Mouse (Mus musculus) kidney, embryonic 14.5 days (tissue): ENCODE measurements around the gene Irf8. TPM values are rescaled to one million over a fixed set of nuclear protein-coding genes. Genes with fewer than 3 reads are reported as not detected.

Source experiments
- ATAC-seq: fragments of 200-750 bp; cut with Nextera tagmentation; 2 replicates; pipeline ENCODE4 v1.8.0; 2017; ENCODE audit warnings: moderate number of reproducible peaks, mild to moderate bottlenecking, moderate TSS enrichment, moderate library complexity; ENCODE audit not compliant: low FRiP score, low TSS enrichment
- H3K27ac ChIP-seq: fragments of 300-500 bp; sonication (generic); 2 replicates; pipeline ENCODE4 v1.5.1; 2014; ENCODE audit warnings: low read depth, mild to moderate bottlenecking, low read length, moderate library complexity, mixed read lengths
- H3K27me3 ChIP-seq: fragments of 300-500 bp; sonication (generic); 2 replicates; pipeline ENCODE4 v1.6.1; 2014; ENCODE audit warnings: mild to moderate bottlenecking, low read length; ENCODE audit not compliant: control insufficient read depth, insufficient read depth
- H3K36me3 ChIP-seq: fragments of 300-500 bp; sonication (generic); 2 replicates; pipeline ENCODE4 v1.6.1; 2014; ENCODE audit warnings: low read length, mixed read lengths; ENCODE audit not compliant: control insufficient read depth, insufficient read depth
- H3K4me1 ChIP-seq: fragments of 300-500 bp; sonication (generic); 2 replicates; pipeline ENCODE4 v1.6.1; 2014; ENCODE audit warnings: low read length, mixed read lengths; ENCODE audit not compliant: control insufficient read depth, insufficient read depth
- H3K4me2 ChIP-seq: fragments of 300-500 bp; sonication (generic); replicated peaks from 2 replicates; pipeline ENCODE4 v1.6.1; 2014; ENCODE audit warnings: low read depth, mild to moderate bottlenecking, low read length
- H3K4me3 ChIP-seq: fragments of 300-500 bp; sonication (generic); 2 replicates; pipeline ENCODE4 v1.5.1; 2014; ENCODE audit warnings: mild to moderate bottlenecking, low read length
- H3K9ac ChIP-seq: fragments of 300-500 bp; sonication (generic); 2 replicates; pipeline ENCODE4 v1.6.1; 2014; ENCODE audit warnings: low read depth, mild to moderate bottlenecking, low read length, moderate library complexity
- H3K9me3 ChIP-seq: fragments of 300-500 bp; sonication (generic); 2 replicates; pipeline ENCODE4 v1.6.1; 2016; ENCODE audit warnings: low read length; ENCODE audit not compliant: control insufficient read depth
- WGBS: fragments of 180-500 bp; shearing (Covaris S2); extraction: QIAGEN DNeasy Blood & Tissue Kit; methylation state at CpG from one replicate; pipeline ENCODE4 v1.1.7; 2014; 5-methylcytosine and 5-hydroxymethylcytosine counted together
- polyA plus RNA-seq: library from polyadenylated mRNA; unstranded; fragments of >200 nt; fragmentation: Nextera tagmentation; extraction: Ambion mirVana; gene quantifications from 2 replicates; pipeline ENCODE4 v1.2.1, GENCODE M21; 2014

Gene Irf8
- polyA plus RNA-seq, 1 experiment from 2014 or later = 5.6 TPM

DNA sequence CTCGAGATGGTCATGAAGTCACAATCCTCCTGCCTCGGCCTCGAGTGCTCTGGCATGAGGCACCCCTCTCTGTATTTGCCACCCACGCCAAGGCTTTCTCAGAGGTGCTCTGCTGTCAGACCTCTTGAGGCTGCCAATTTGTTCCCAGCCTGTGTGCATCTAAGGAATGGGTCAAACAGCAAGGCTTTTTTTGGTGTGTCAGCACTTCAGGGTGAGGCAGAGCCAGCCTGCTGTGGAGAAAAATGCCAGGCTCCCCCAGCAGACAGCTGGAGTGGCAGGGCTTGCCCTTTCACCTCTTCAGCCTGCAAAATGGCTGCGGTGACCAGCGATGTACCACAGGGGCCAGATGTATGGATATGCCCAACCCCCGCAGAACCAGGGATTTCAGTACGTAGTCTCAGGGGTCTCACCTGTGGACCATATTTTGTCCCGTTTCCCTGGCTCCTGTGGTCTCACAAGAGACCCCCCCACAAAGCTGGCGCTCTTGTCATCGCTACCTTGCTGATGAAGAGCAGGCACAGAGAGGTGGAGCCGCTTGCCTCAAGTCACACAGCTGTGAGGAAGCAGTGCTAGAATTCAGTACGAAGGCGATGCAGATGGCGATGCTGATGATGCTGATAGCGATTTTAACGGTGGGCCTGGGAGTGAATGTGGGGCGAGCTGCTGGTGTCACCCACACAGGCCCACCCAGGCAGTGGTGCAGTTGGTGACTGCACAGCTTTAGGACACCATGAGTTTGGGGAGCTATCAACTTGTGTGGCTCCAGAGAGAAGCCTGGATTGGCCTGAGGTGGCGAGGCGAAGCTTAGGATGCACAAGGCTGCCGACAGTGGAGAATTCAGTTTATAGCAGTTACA, 15.3 kb downstream of the Irf8 start:
- Histone ChIP-seq H3K9ac (no peak overlapping the region), H3K9me3 (no peaks in the 10 kb centered on the region), H3K4me2 (no peak overlapping the region), H3K27me3 (no peaks in the 10 kb centered on the region), H3K4me3 (no peak overlapping the region), H3K36me3 (no peaks in the 10 kb centered on the region), H3K4me1 (peaks cover 36% of the 10 kb centered on the region), H3K27ac (peak overlapping the region; percentile 76)
- WGBS = 62% methylated on average over 21 of the region's 21 CpGs
- peak; percentile 44 for ATAC-seq

DNA sequence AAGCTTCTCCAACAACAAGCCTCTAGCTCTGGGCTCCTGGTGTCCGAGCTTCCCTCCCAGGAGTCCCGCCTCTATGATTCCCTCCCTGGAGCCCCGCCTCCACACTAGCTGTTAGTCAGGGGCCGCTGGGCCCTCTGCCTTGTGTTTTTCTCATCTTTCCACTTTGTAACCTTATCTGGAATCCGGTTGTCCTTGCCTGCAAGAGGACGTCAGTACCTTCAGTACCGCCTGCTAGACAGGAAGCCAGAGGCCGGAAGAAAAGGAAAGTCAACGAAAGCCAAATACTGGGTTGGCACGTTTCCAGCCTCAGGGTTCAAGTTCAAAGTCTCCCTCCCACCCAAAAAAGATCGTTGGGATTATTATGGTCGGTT, 15.9 kb downstream of the Irf8 start:
- peak; percentile 75 for ATAC-seq
- H3K27me3 ChIP-seq = no peaks in the 10 kb centered on the region
- H3K4me3 ChIP-seq = no peak overlapping the region
- no peak overlapping the region for H3K9ac ChIP-seq
- peak overlapping the region; percentile 76 for H3K27ac ChIP-seq
- peaks cover 36% of the 10 kb centered on the region for H3K4me1 ChIP-seq
- H3K4me2 ChIP-seq = no peak overlapping the region
- no peaks in the 10 kb centered on the region for H3K36me3 ChIP-seq
- under 1% methylated on average over 12 of the region's 12 CpGs for WGBS
- H3K9me3 ChIP-seq = no peaks in the 10 kb centered on the region

- Histone ChIP-seq H3K4me3 (no peak overlapping the region), H3K9ac (no peak overlapping the region), H3K4me2 (no peak overlapping the region), H3K4me1 (peaks cover 33% of the 10 kb centered on the region), H3K36me3 (no peaks in the 10 kb centered on the region), H3K27me3 (no peaks in the 10 kb centered on the region), H3K9me3 (no peaks in the 10 kb centered on the region), H3K27ac (no peak overlapping the region)
- no peak for ATAC-seq
- WGBS = 92% methylated on average over 22 of the region's 22 CpGs
Observed at GRCm38 (mm10) chr8:120753476-120753875, 17.3 kb downstream of the Irf8 start.

DNA sequence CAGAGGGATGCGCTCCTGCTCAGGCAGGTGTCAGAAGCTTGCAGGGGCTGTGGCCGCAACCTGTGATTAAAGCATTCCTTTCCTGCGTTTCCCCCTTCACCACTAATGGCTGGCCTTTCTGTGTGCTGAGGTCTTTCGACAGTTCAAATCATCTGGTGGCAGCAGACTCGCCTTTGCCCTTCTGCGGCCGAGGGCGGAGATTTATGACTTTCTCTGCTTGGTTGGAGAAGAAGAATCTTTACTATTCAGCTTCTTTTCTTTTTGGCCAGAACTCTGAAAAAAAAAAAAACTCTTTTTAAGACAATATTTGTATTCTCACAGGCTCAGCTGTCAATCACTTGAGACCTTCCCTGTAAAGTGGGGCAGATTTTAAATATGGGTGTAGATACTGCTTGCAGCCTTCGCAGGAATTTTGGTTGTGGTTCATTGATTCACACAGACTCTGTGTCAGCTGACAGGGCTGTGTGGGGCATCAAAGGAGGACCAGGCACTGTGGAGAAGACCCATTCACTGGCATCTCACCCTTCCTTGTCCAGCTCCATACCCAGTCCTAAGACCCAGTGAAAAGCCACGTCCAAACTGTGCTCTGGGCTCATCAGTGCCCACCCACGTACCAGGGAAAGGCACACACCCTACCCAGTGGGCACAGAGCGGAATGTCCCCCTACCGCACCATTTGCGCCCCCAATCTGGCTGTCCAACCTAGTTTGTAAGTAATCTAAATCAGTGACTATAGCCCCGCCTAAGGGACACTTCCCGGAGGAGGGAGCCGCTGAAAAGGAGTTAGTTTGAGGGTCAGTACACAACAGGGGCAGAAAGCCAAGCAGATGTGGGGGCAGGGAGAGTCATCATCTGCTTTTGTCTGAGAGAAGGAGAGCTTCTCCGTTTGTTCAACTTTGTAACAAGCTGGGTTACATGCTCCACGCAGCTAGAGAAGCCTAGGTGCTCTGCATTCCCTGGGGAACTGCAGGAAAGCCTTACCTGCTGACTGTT, 19.4 kb downstream of the Irf8 start:
- H3K27me3 ChIP-seq = no peaks in the 10 kb centered on the region
- peak overlapping the region; percentile 59 for H3K27ac ChIP-seq
- WGBS = 20% methylated on average over 19 of the region's 19 CpGs
- H3K9ac ChIP-seq = no peak overlapping the region
- ATAC-seq = peak; percentile 17; the same call in 1 of the 2 replicates
- H3K36me3 ChIP-seq = no peaks in the 10 kb centered on the region
- H3K4me1 ChIP-seq = peaks cover 32% of the 10 kb centered on the region
- H3K4me2 ChIP-seq = 0 out of 2 replicates have a peak overlapping the region, but pooled peaks have one; percentile 8
- H3K9me3 ChIP-seq = no peaks in the 10 kb centered on the region
- H3K4me3 ChIP-seq = no peak overlapping the region

GRCm38 (mm10) chr8:120758005-120758404, 21.8 kb downstream of the Irf8 start:
- Histone ChIP-seq H3K9me3 (no peaks in the 10 kb centered on the region), H3K27ac (no peak overlapping the region), H3K4me2 (no peak overlapping the region), H3K4me3 (no peak overlapping the region), H3K27me3 (no peaks in the 10 kb centered on the region), H3K9ac (no peak overlapping the region), H3K4me1 (peaks cover 16% of the 10 kb centered on the region), H3K36me3 (no peaks in the 10 kb centered on the region)
- ATAC-seq = no peak
- WGBS = 79% methylated on average over 4 of the region's 4 CpGs

DNA sequence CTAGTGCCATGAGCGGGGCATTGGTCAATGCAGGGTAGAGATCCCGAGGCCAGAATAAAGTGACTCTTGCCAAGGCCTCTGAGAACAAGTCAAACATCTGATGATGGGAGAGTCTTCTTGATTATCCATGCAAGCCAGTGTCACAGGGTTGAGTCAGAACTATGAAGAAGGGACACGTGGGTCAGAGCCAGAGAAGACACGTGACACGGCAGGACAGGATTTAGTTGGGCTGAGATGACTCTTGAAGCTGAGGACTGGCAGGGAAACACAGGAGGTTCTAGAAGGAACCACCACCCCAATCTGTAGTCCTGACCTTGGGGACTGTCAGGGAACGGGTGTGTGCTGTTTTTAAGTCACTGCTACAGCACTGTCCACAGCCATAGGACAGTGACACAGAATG, 23.7 kb downstream of the Irf8 start:
- H3K27ac ChIP-seq = no peak overlapping the region
- WGBS = 91% methylated on average over 6 of the region's 6 CpGs
- peaks cover 14% of the 10 kb centered on the region for H3K4me1 ChIP-seq
- no peak overlapping the region for H3K4me2 ChIP-seq
- no peaks in the 10 kb centered on the region for H3K27me3 ChIP-seq
- no peaks in the 10 kb centered on the region for H3K36me3 ChIP-seq
- H3K9ac ChIP-seq = no peak overlapping the region
- no peak overlapping the region for H3K4me3 ChIP-seq
- no peak for ATAC-seq
- H3K9me3 ChIP-seq = no peaks in the 10 kb centered on the region

- no peak overlapping the region for H3K4me3 ChIP-seq
- H3K36me3 ChIP-seq = no peaks in the 10 kb centered on the region
- no peaks in the 10 kb centered on the region for H3K9me3 ChIP-seq
- H3K27me3 ChIP-seq = no peaks in the 10 kb centered on the region
- H3K9ac ChIP-seq = no peak overlapping the region
- WGBS = 80% methylated on average over 19 of the region's 19 CpGs
- peaks cover 8% of the 10 kb centered on the region for H3K4me1 ChIP-seq
- no peak overlapping the region for H3K27ac ChIP-seq
- no peak overlapping the region for H3K4me2 ChIP-seq
- no peak for ATAC-seq
Observed at GRCm38 (mm10) chr8:120760341-120761215, 24.4 kb downstream of the Irf8 start.

- Histone ChIP-seq H3K9me3 (no peaks in the 10 kb centered on the region), H3K9ac (no peak overlapping the region), H3K4me2 (no peak overlapping the region), H3K36me3 (no peaks in the 10 kb centered on the region), H3K4me1 (no peaks in the 10 kb centered on the region), H3K27me3 (no peaks in the 10 kb centered on the region; the same call in 1 of the 2 replicates), H3K27ac (no peak overlapping the region), H3K4me3 (no peak overlapping the region)
- WGBS = 70% methylated on average over 5 of the region's 5 CpGs
- no peak for ATAC-seq
Observed at GRCm38 (mm10) chr8:120763267-120763666, 27.1 kb downstream of the Irf8 start.
